Mouse (Mus musculus): Measurements from ENCODE around the gene Kantr.
"Not testable (repeated sequence)": the region's sequence is repeated elsewhere in the genome, so short reads cannot be mapped to it uniquely, and the experiment has no call there.

The Kantr gene

GRCm38 (mm10) chrX:152326996-152327688 is at the start of gene Kantr:
Kantr (minus strand) TSS chrX:152327495.
- peak; percentile 36 to 43 for DNase-seq (ENCODE audit: low spot score in 2 of 2)

GRCm38 (mm10) chrX:152368397-152369273 is 41.3 kb upstream of the Kantr start, which contains the start of gene Gpr173:
Gpr173 (minus strand) TSS chrX:152368704.
- DNase-seq (ENCODE audit: low spot score in 2 of 2), result peak; percentile 25 to 30

- DNase-seq (ENCODE audit: low spot score in 2 of 2), result no peak
These were observed 40.7 kb upstream of the Kantr start for GRCm38 (mm10) chrX:152368054-152368396.

- no peak for DNase-seq (ENCODE audit: low spot score in 2 of 2)
These were observed 39.1 kb upstream of the Kantr start for GRCm38 (mm10) chrX:152366418-152366817.

- DNase-seq (ENCODE audit: low spot score in 2 of 2), result no peak
These were observed 25.4 kb upstream of the Kantr start for GRCm38 (mm10) chrX:152352553-152353153.

GRCm38 (mm10) chrX:152347041-152347440 is 19.7 kb upstream of the Kantr start:
- no peak for DNase-seq (ENCODE audit: low spot score in 2 of 2)

- DNase-seq (ENCODE audit: low spot score in 2 of 2), result no peak
These were observed 19.3 kb upstream of the Kantr start for GRCm38 (mm10) chrX:152346587-152346986.

- DNase-seq (ENCODE audit: low spot score in 2 of 2), result no peak
These were observed 15.6 kb upstream of the Kantr start for GRCm38 (mm10) chrX:152342903-152343302.

- peak; percentile 61 to 82 for DNase-seq (ENCODE audit: low spot score in 2 of 2)
These were observed 15.1 kb upstream of the Kantr start, which contains the start of gene Tspyl2 for GRCm38 (mm10) chrX:152342358-152342901. Tspyl2 (minus strand) TSS chrX:152342425.

- DNase-seq (ENCODE audit: low spot score in 2 of 2), result no peak
These were observed 14.2 kb upstream of the Kantr start for GRCm38 (mm10) chrX:152341496-152341895.

GRCm38 (mm10) chrX:152336546-152337332 is 9.4 kb upstream of the Kantr start:
- DNase-seq (ENCODE audit: low spot score in 2 of 2), result peak; percentile 75 to 77

GRCm38 (mm10) chrX:152336123-152336522 is 8.8 kb upstream of the Kantr start:
- DNase-seq (ENCODE audit: low spot score in 2 of 2), result not testable (repeated sequence)

GRCm38 (mm10) chrX:152329400-152329799 is 2.1 kb upstream of the Kantr start:
- DNase-seq (ENCODE audit: low spot score in 2 of 2), result not testable (repeated sequence)

GRCm38 (mm10) chrX:152327689-152328052 is 376 bp upstream of the Kantr start:
- DNase-seq (ENCODE audit: low spot score in 2 of 2), result no peak

GRCm38 (mm10) chrX:152323584-152323983 is 3.7 kb downstream of the Kantr start:
- no peak for DNase-seq (ENCODE audit: low spot score in 2 of 2)

GRCm38 (mm10) chrX:152322776-152323175 is 4.5 kb downstream of the Kantr start:
- no peak for DNase-seq (ENCODE audit: low spot score in 2 of 2)

- DNase-seq (ENCODE audit: low spot score in 2 of 2), result no peak
These were observed 6.8 kb downstream of the Kantr start for GRCm38 (mm10) chrX:152320535-152320934.

- no peak for DNase-seq (ENCODE audit: low spot score in 2 of 2)
These were observed 19.4 kb downstream of the Kantr start for GRCm38 (mm10) chrX:152307942-152308341.

GRCm38 (mm10) chrX:152307371-152307770 is 19.9 kb downstream of the Kantr start:
- no peak for DNase-seq (ENCODE audit: low spot score in 2 of 2)

GRCm38 (mm10) chrX:152306224-152306623 is 21.1 kb downstream of the Kantr start:
- DNase-seq (ENCODE audit: low spot score in 2 of 2), result no peak

- DNase-seq (ENCODE audit: low spot score in 2 of 2), result not testable (repeated sequence)
These were observed 40.3 kb downstream of the Kantr start for GRCm38 (mm10) chrX:152287026-152287425.
